13 mouse cellular contexts compared by ENCODE assay signal in genomic region chr15:60839539-60840295, GRCm38 (mm10). TPM values are rescaled to one million over a fixed set of nuclear protein-coding genes. Genes with fewer than 3 reads are reported as not detected.
A peak's percentile ranks its signal among the peaks of the same experiment; 100 is the strongest.
DNase-seq lines count a peak whose midpoint lies in the region; ATAC-seq and TF ChIP-seq lines count a peak whose summit lies in the region.
"Had no signal": no experiment of that assay in that cellular context is flagged by ENCODE, and none has a peak within 500 bp of the region (broad histone marks: within the 10 kb centered on the region; RNA-seq: fewer than 3 reads in every experiment).

No protein-coding gene starts in this region.

- H3K4me1 ChIP-seq in heart, embryonic 11.5 days (ENCODE audit: control insufficient read depth, insufficient read depth, low read length): 0 out of 2 replicates have a peak, but pooled peaks cover 2% of the 10 kb centered on the region
- peaks cover 34% of the 10 kb centered on the region for H3K4me1 ChIP-seq in liver, embryonic 12.5 days
- peaks cover 10% of the 10 kb centered on the region for H3K4me1 ChIP-seq in liver, postnatal 0 days (ENCODE audit: insufficient read depth)
- H3K4me1 ChIP-seq in intestine, embryonic 15.5 days (replicated peaks): 0 out of 2 replicates have a peak, but pooled peaks cover 6% of the 10 kb centered on the region

- no peaks in the 10 kb centered on the region for H3K36me3 ChIP-seq in heart, embryonic 11.5 days (ENCODE audit: control insufficient read depth, insufficient read depth, low read length)
- no peaks in the 10 kb centered on the region for H3K36me3 ChIP-seq in liver, embryonic 12.5 days
- H3K36me3 ChIP-seq in liver, postnatal 0 days (replicated peaks; ENCODE audit: insufficient read depth, low read length): no peaks in the 10 kb centered on the region
- H3K36me3 ChIP-seq in intestine, embryonic 15.5 days: no peaks in the 10 kb centered on the region

- peak; percentile 61 for DNase-seq in heart, adult 8-10 months (ENCODE audit: low spot score)
- DNase-seq in liver, postnatal 0 days: no peak
- peak; percentile 70 for DNase-seq in WW6 (ENCODE audit: low read depth, low spot score)
- DNase-seq in adrenal gland, adult 2 months: no peak
- no peak for DNase-seq in adrenal gland, adult 8-10 months
- DNase-seq: cerebellum, adult 9-11 months; layer of hippocampus, postnatal 36 days; lung, adult 2 months; thymus, adult 2 months had no signal

- H3K27me3 ChIP-seq in heart, embryonic 11.5 days (ENCODE audit: control insufficient read depth, insufficient read depth, low read length): no peaks in the 10 kb centered on the region
- no peaks in the 10 kb centered on the region for H3K27me3 ChIP-seq in liver, embryonic 12.5 days (replicated peaks)
- no peaks in the 10 kb centered on the region for H3K27me3 ChIP-seq in liver, postnatal 0 days (ENCODE audit: insufficient read depth, low read length)
- no peaks in the 10 kb centered on the region for H3K27me3 ChIP-seq in intestine, embryonic 15.5 days (replicated peaks)

- H3K27ac ChIP-seq in heart, embryonic 11.5 days (ENCODE audit: low read depth, low read length): no peak overlapping the region
- peak overlapping the region; percentile 50; the same call in 1 of the 2 replicates for H3K27ac ChIP-seq in liver, embryonic 12.5 days
- H3K27ac ChIP-seq in liver, postnatal 0 days (ENCODE audit: low read depth): no peak overlapping the region
- H3K27ac ChIP-seq in intestine, embryonic 15.5 days: 0 out of 2 replicates have a peak overlapping the region, but pooled peaks have one; percentile 4
- H3K27ac ChIP-seq: hindbrain, embryonic 14.5 days had no signal

- no peak overlapping the region for H3K9ac ChIP-seq in heart, embryonic 11.5 days (ENCODE audit: low read depth, low read length)
- H3K9ac ChIP-seq in liver, embryonic 12.5 days: no peak overlapping the region
- no peak overlapping the region for H3K9ac ChIP-seq in liver, postnatal 0 days (replicated peaks)
- no peak overlapping the region for H3K9ac ChIP-seq in intestine, embryonic 15.5 days
- H3K9ac ChIP-seq: hindbrain, embryonic 14.5 days had no signal

- no peak overlapping the region for H3K4me2 ChIP-seq in heart, embryonic 11.5 days
- H3K4me2 ChIP-seq in liver, embryonic 12.5 days: peak overlapping the region; percentile 30
- no peak overlapping the region for H3K4me2 ChIP-seq in liver, postnatal 0 days (ENCODE audit: low read depth, low read length)
- no peak overlapping the region for H3K4me2 ChIP-seq in intestine, embryonic 15.5 days (replicated peaks)
- H3K4me2 ChIP-seq: hindbrain, embryonic 14.5 days had no signal

- H3K4me3 ChIP-seq in heart, embryonic 11.5 days (ENCODE audit: low read depth, low read length): no peak overlapping the region
- no peak overlapping the region for H3K4me3 ChIP-seq in liver, embryonic 12.5 days
- H3K4me3 ChIP-seq in liver, postnatal 0 days (ENCODE audit: low read depth, low read length): no peak overlapping the region
- no peak overlapping the region for H3K4me3 ChIP-seq in intestine, embryonic 15.5 days (replicated peaks)

- TF ChIP-seq EP300 in liver, postnatal 0 days (IDR thresholded peaks at IDR 0.05; ENCODE audit: low read depth): no peak

- no peak for TF ChIP-seq CTCF in liver, postnatal 0 days (IDR thresholded peaks at IDR 0.05; ENCODE audit: low read depth)

- WGBS in heart, embryonic 11.5 days (ENCODE audit: insufficient replicate concordance): 28% methylated on average over 3 of the region's 3 CpGs
- 20% methylated on average over 3 of the region's 3 CpGs for WGBS in liver, embryonic 12.5 days (ENCODE audit: insufficient replicate concordance)
- 44% methylated on average over 3 of the region's 3 CpGs for WGBS in liver, postnatal 0 days (ENCODE audit: insufficient replicate concordance)
- WGBS in intestine, embryonic 15.5 days: 30% methylated on average over 3 of the region's 3 CpGs

- H3K9me3 ChIP-seq in heart, embryonic 11.5 days (replicated peaks; ENCODE audit: control insufficient read depth, low read length): no peaks in the 10 kb centered on the region
- no peaks in the 10 kb centered on the region for H3K9me3 ChIP-seq in liver, embryonic 12.5 days (replicated peaks)
- H3K9me3 ChIP-seq in liver, postnatal 0 days (ENCODE audit: low read length): no peaks in the 10 kb centered on the region
- H3K9me3 ChIP-seq in intestine, embryonic 15.5 days: no peaks in the 10 kb centered on the region

- no peak for ATAC-seq in heart, embryonic 11.5 days (replicated peaks; ENCODE audit: insufficient number of reproducible peaks, low FRiP score, low TSS enrichment)
- ATAC-seq in liver, embryonic 12.5 days: no peak
- ATAC-seq in liver, postnatal 0 days: no peak
- ATAC-seq in intestine, embryonic 15.5 days: no peak

RNA-seq across cellular contexts. Expression of gene Fam84b, which starts 13.9 kb away (rescaled TPM):
- 1 to 10 TPM; 5.9 to 8.4 (median 7.2) TPM for total RNA-seq in heart, adult 8-10 months (2022)
- 13.0 and 14.8 TPM in 2 replicates for polyA plus RNA-seq in heart, embryonic 11.5 days (2014; fragmentation: Nextera tagmentation; extraction: Ambion mirVana)
- polyA plus RNA-seq in liver, embryonic 12.5 days (2016; fragmentation: Nextera tagmentation; extraction: Ambion mirVana): 6.2 and 6.6 TPM in 2 replicates
- 8.8 and 9.3 TPM in 2 replicates for polyA plus RNA-seq in liver, postnatal 0 days (2015; fragmentation: Nextera tagmentation; extraction: Ambion mirVana)
- polyA plus RNA-seq in intestine, embryonic 15.5 days (2015; fragmentation: Nextera tagmentation; extraction: Ambion mirVana): 39.5 and 41.0 TPM in 2 replicates
- 10 to 100 TPM in 1 of 2 experiments, 1 to 10 TPM in 1; 9.3 to 13.5 TPM for total RNA-seq in adrenal gland, adult 2 months (2021)
- 8.1 and 9.5 TPM in 2 replicates for polyA plus RNA-seq in adrenal gland, adult 2 months (2012; rRNA removed)
- total RNA-seq in adrenal gland, adult 8-10 months (2022): 10 to 100 TPM; 13.4 to 18.9 (median 16.6) TPM

Comparison
In these comparisons a context has a peak if more than half of its experiments do, and no peak if none do; other contexts are left out.
1. H3K27ac ChIP-seq: peak in liver, embryonic 12.5 days (single experiment) and intestine, embryonic 15.5 days (single experiment); none in heart, embryonic 11.5 days (single experiment) and liver, postnatal 0 days (single experiment).
2. DNase-seq: peak in heart, adult 8-10 months (single experiment) and WW6 (single experiment); none in liver, postnatal 0 days (single experiment), adrenal gland, adult 2 months (single experiment) and adrenal gland, adult 8-10 months (single experiment).